Mouse (Mus musculus): ENCODE results near the gene Abhd11.

Gene Abhd11

GRCm38 (mm10) chr5:134986298-134987268 is 22.4 kb upstream of the Abhd11 start:
- no peak for DNase-seq (ENCODE audit: low spot score)

- no peak for DNase-seq (ENCODE audit: low spot score)
These were observed 19.8 kb upstream of the Abhd11 start for GRCm38 (mm10) chr5:134989166-134989565.

GRCm38 (mm10) chr5:134989741-134990140 is 19.2 kb upstream of the Abhd11 start:
- DNase-seq (ENCODE audit: low spot score) = no peak

- DNase-seq (ENCODE audit: low spot score) = no peak
These were observed 16.4 kb upstream of the Abhd11 start for GRCm38 (mm10) chr5:134992566-134992965.

GRCm38 (mm10) chr5:134998359-134998758 is 10.6 kb upstream of the Abhd11 start:
- no peak for DNase-seq (ENCODE audit: low spot score)

- DNase-seq (ENCODE audit: low spot score) = no peak
These were observed 9.2 kb upstream of the Abhd11 start for GRCm38 (mm10) chr5:134999797-135000196.

- no peak for DNase-seq (ENCODE audit: low spot score)
These were observed 8.2 kb upstream of the Abhd11 start for GRCm38 (mm10) chr5:135000751-135001150.

GRCm38 (mm10) chr5:135001309-135001708 is 7.6 kb upstream of the Abhd11 start:
- no peak for DNase-seq (ENCODE audit: low spot score)

- DNase-seq (ENCODE audit: low spot score) = no peak
These were observed 6.8 kb upstream of the Abhd11 start for GRCm38 (mm10) chr5:135002151-135002550.

GRCm38 (mm10) chr5:135007802-135008571 is 965 bp upstream of the Abhd11 start:
- no peak for DNase-seq (ENCODE audit: low spot score)

- peak; percentile 79 for DNase-seq (ENCODE audit: low spot score)
These were observed 803 bp downstream of the Abhd11 start for GRCm38 (mm10) chr5:135009590-135010319.

GRCm38 (mm10) chr5:135010320-135010709 is 1.4 kb downstream of the Abhd11 start:
- no peak for DNase-seq (ENCODE audit: low spot score)

- no peak for DNase-seq (ENCODE audit: low spot score)
These were observed 2.1 kb downstream of the Abhd11 start for GRCm38 (mm10) chr5:135010841-135011743.

- DNase-seq (ENCODE audit: low spot score) = no peak
These were observed 3.1 kb downstream of the Abhd11 start for GRCm38 (mm10) chr5:135011809-135012613.

- no peak for DNase-seq (ENCODE audit: low spot score)
These were observed 3.9 kb downstream of the Abhd11 start for GRCm38 (mm10) chr5:135012671-135013441.

- DNase-seq (ENCODE audit: low spot score) = peak; percentile 52
These were observed 6.5 kb downstream of the Abhd11 start for GRCm38 (mm10) chr5:135015497-135015896.

GRCm38 (mm10) chr5:135016224-135016759 is 7.3 kb downstream of the Abhd11 start:
- DNase-seq (ENCODE audit: low spot score) = peak; percentile 61

- DNase-seq (ENCODE audit: low spot score) = peak; percentile 63
These were observed 12.9 kb downstream of the Abhd11 start for GRCm38 (mm10) chr5:135021814-135022213.
